Mouse (Mus musculus) B cell, adult 62 days (primary cell): ENCODE results near the gene Gabre. TPM values are rescaled to one million over a fixed set of nuclear protein-coding genes. Genes with fewer than 3 reads are reported as not detected.

Source experiments
- total RNA-seq: library from RNA; stranded (reverse); gene quantifications from 4 replicates; pipeline ENCODE4 v1.2.4, GENCODE M21; 2023

Gabre gene
- total RNA-seq, result not detected in 4 replicates

GRCm38 (mm10) chrX:72274659-72275371 lies at the start of gene Gabre:
TSS of gene Gabre (minus strand) at chrX:72274803.

GRCm38 (mm10) chrX:72221717-72222116 lies 52.9 kb downstream of the Gabre start, which contains the start of gene Magea4:
TSS of gene Magea4 (plus strand) at chrX:72222017.

Other genes with a start within 250 kb of the Gabre start
- not detected in 4 replicates for gene Magea4, start 52.8 kb downstream of the Gabre start, total RNA-seq
- gene Magea10, start 112.1 kb upstream of the Gabre start, total RNA-seq, result not detected in 4 replicates